Mouse (Mus musculus): ENCODE measurements around the gene Washc4.

DNA sequence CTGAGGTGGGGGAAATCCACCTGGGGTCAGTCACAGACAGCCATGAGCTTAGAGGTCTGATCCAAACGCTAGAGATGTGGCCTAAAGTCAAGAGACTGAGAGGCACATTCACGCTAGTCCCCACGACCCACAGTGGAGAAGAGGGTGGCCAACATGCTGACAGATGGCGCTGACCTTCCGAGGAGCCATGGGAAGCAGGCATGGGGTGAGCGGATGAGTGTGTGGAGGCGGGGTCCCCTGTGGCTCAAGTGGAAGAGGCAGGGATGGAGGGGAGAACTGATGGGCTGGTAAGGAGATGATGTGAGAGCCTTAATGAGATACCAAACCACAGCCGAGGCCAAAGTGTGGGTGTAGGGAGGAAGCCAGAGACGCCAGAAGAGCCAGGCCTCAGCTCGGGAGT is 88.2 kb downstream of the Washc4 start:
- no peak for TF ChIP-seq USF1 (IDR thresholded peaks at IDR 0.05; ENCODE audit: low read depth)
- TF ChIP-seq CTCF (IDR thresholded peaks at IDR 0.05; ENCODE audit: control insufficient read depth, insufficient read depth, insufficient read length) = no peak
- no peak for TF ChIP-seq MAX (IDR thresholded peaks at IDR 0.05)
- no peak for TF ChIP-seq CEBPB (IDR thresholded peaks at IDR 0.05; ENCODE audit: low read depth)
- no peak for TF ChIP-seq MYOD1 (IDR thresholded peaks at IDR 0.05; ENCODE audit: control insufficient read depth, insufficient read length, low read depth)
